Mouse (Mus musculus) kidney, embryonic 14.5 days (tissue): ENCODE results near the gene Lmtk3. TPM values are rescaled to one million over a fixed set of nuclear protein-coding genes. Genes with fewer than 3 reads are reported as not detected.

Experiments
- ATAC-seq: fragments of 200-750 bp; cut with Nextera tagmentation; 2 replicates; pipeline ENCODE4 v1.8.0; 2017; ENCODE audit warnings: moderate number of reproducible peaks, mild to moderate bottlenecking, moderate TSS enrichment, moderate library complexity; ENCODE audit not compliant: low FRiP score, low TSS enrichment
- H3K27ac ChIP-seq: fragments of 300-500 bp; sonication (generic); 2 replicates; pipeline ENCODE4 v1.5.1; 2014; ENCODE audit warnings: low read depth, mild to moderate bottlenecking, low read length, moderate library complexity, mixed read lengths
- H3K27me3 ChIP-seq: fragments of 300-500 bp; sonication (generic); 2 replicates; pipeline ENCODE4 v1.6.1; 2014; ENCODE audit warnings: mild to moderate bottlenecking, low read length; ENCODE audit not compliant: control insufficient read depth, insufficient read depth
- H3K36me3 ChIP-seq: fragments of 300-500 bp; sonication (generic); 2 replicates; pipeline ENCODE4 v1.6.1; 2014; ENCODE audit warnings: low read length, mixed read lengths; ENCODE audit not compliant: control insufficient read depth, insufficient read depth
- H3K4me1 ChIP-seq: fragments of 300-500 bp; sonication (generic); 2 replicates; pipeline ENCODE4 v1.6.1; 2014; ENCODE audit warnings: low read length, mixed read lengths; ENCODE audit not compliant: control insufficient read depth, insufficient read depth
- H3K4me2 ChIP-seq: fragments of 300-500 bp; sonication (generic); replicated peaks from 2 replicates; pipeline ENCODE4 v1.6.1; 2014; ENCODE audit warnings: low read depth, mild to moderate bottlenecking, low read length
- H3K4me3 ChIP-seq: fragments of 300-500 bp; sonication (generic); 2 replicates; pipeline ENCODE4 v1.5.1; 2014; ENCODE audit warnings: mild to moderate bottlenecking, low read length
- H3K9ac ChIP-seq: fragments of 300-500 bp; sonication (generic); 2 replicates; pipeline ENCODE4 v1.6.1; 2014; ENCODE audit warnings: low read depth, mild to moderate bottlenecking, low read length, moderate library complexity
- H3K9me3 ChIP-seq: fragments of 300-500 bp; sonication (generic); 2 replicates; pipeline ENCODE4 v1.6.1; 2016; ENCODE audit warnings: low read length; ENCODE audit not compliant: control insufficient read depth
- WGBS: fragments of 180-500 bp; shearing (Covaris S2); extraction: QIAGEN DNeasy Blood & Tissue Kit; methylation state at CpG from one replicate; pipeline ENCODE4 v1.1.7; 2014; 5-methylcytosine and 5-hydroxymethylcytosine counted together
- polyA plus RNA-seq: library from polyadenylated mRNA; unstranded; fragments of >200 nt; fragmentation: Nextera tagmentation; extraction: Ambion mirVana; gene quantifications from 2 replicates; pipeline ENCODE4 v1.2.1, GENCODE M21; 2014

Gene Lmtk3
- polyA plus RNA-seq, 1 experiment from 2014 or later: 2.8 TPM

DNA sequence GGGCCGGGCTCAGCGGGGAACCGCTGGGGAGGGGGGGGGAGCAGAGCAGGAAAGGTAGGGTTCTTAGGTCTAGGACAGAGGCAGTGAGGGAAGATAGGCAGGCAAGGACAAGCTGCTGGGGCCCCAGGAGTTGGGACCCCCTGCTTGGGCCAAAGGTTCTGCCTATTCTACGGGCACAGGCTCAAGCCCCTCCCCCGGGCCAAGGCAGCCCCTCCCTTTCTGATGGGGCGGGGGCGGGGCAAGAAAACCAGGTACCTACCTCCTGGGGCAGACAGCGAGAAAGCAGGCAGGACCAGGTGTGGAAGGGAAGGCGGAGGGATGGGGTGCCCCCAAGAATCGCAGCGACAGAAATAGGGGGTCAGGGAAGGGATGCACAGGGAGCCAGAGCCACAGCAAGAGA lies 24.9 kb downstream of the Lmtk3 start:
- no peak overlapping the region for H3K4me2 ChIP-seq
- peaks cover 11% of the 10 kb centered on the region for H3K4me1 ChIP-seq
- no peak overlapping the region for H3K9ac ChIP-seq
- no peaks in the 10 kb centered on the region for H3K27me3 ChIP-seq
- ATAC-seq: no peak
- H3K9me3 ChIP-seq: no peaks in the 10 kb centered on the region
- no peak overlapping the region for H3K27ac ChIP-seq
- H3K4me3 ChIP-seq: no peak overlapping the region
- 50% methylated on average over 9 of the region's 11 CpGs for WGBS
- peaks cover 64% of the 10 kb centered on the region for H3K36me3 ChIP-seq

DNA sequence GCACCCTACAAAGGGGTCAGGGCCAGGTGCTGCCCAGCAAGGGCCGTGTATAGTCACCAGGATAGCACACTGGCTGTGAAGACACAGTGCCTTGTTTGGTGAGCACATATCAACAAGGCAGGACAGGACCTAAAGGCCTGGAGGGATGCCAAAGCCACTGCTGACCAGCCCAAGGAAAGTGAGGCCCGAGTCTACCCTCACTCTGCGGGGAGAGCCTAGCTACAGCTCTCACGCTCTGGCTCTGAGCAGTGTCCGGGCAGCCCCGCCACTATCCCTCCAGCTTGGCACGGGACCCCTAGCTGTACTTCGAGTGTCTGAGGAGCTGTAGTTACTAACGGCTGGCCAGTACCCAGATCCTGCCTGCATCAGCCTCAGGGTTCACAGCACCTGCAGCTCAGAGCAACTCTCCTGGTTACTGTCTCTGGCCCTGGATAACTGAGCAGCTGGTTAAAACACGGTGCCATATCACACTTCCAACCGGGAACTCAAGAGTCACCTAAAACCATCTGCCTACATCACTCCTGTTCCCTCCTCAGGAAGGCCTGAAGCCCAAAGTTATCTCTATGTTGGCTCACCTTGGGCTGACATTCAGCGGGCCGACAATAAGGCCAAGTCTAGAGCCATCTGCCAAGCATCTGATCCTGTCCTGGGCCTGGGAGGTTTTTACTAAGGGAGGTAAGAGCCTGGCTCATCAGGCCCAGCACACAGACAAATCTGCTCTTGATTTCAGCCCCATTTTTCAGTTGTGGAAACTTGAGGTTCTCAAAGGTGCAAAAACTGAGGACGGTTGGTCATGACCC lies 25.9 kb downstream of the Lmtk3 start:
- Histone ChIP-seq H3K4me3 (no peak overlapping the region), H3K4me2 (no peak overlapping the region), H3K27ac (no peak overlapping the region), H3K9me3 (no peaks in the 10 kb centered on the region), H3K27me3 (no peaks in the 10 kb centered on the region), H3K36me3 (peaks cover 64% of the 10 kb centered on the region), H3K4me1 (peaks cover 11% of the 10 kb centered on the region), H3K9ac (no peak overlapping the region)
- 87% methylated on average over 14 of the region's 14 CpGs for WGBS
- no peak for ATAC-seq

DNA sequence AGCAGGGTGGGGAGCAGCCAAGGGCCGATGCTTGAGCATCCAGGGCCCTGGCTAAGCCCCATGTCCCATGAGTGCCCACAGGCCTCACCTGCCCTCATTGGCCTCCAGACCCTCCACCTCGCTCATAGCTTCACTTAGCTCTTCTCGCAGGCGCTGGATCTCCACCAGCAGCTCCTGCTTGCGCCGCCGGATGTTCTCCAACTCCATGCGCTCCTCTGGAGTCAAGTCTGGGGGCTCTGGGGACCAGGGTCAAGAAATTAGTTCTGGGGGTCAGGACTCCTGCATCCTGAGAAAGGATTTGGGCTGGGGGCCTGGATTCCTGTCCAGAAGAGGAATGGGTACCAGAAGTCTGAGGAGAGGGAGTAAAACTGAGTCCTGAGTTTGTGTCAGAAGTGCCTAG lies 29.4 kb downstream of the Lmtk3 start:
- WGBS: 84% methylated on average over 8 of the region's 8 CpGs

DNA sequence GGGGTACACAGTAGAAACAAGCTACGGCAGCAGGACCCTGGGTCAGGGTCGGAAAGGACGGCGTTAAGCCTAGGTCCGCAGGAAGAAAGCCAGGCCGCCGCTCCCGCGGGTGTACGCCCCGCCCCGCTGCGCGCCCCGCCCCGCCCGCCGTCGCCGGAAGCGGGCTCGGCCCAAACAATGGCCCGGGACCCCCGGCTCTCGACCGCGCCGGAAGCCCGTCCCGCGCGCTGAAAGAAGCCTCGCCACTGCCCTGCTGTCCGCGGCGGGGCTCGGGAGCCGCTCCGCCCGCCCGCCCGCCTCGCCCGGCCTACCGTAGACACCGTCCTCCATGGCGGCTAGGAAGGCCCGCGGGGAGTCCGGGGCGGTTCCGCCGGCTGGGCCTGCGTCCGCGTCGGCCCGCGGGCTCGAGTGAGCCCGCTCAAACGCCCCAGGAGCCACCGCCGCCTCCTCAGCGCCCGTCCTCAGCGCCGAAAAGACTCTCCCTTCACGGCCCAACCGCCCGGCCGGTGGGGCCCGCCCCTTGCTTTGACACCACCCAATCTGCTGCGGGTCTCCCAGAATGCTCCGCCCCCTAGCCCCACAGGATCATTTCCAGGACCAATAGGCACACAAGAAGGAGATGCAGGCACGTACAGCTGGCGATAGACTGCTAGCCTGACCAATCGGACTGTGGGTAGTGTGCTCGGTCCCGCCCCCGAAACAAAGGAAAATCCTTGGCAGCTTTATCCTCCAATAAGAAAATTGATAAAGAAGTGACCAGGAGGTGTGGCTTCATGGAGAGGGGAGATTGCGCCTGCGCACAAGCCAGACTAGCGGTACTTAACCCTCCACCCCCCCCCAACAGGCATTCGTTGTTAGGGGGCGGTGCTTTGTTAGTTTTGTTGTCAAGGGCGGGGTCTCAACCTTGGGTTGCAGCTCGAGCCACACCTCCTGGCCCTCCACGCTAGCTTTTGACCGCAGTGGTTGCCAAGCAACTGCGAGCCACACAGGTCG lies 30.5 kb downstream of the Lmtk3 start, which contains the start of gene Cyth2:
Gene Cyth2 (minus strand): TSS at position 795 of the 993 bp plus-strand sequence.
- Histone ChIP-seq H3K27me3 (no peaks in the 10 kb centered on the region), H3K4me1 (peaks cover 18% of the 10 kb centered on the region), H3K27ac (peak within 1 kb of the TSS; percentile 99), H3K9me3 (no peaks in the 10 kb centered on the region), H3K4me3 (peak within 1 kb of the TSS; percentile 87), H3K9ac (peak within 1 kb of the TSS; percentile 99), H3K4me2 (peak within 1 kb of the TSS; percentile 58), H3K36me3 (peaks cover 39% of the 10 kb centered on the region)
- 0% methylated on average over 53 of the region's 92 CpGs for WGBS
- ATAC-seq: peak; percentile 98

More for the DNA sequence above, 29.4 kb downstream of the Lmtk3 start:
- no peak for ATAC-seq
- Histone ChIP-seq H3K27ac (no peak overlapping the region), H3K36me3 (peaks cover 51% of the 10 kb centered on the region), H3K9ac (peak overlapping the region; percentile 99), H3K4me1 (peaks cover 18% of the 10 kb centered on the region), H3K4me2 (peak overlapping the region; percentile 58), H3K27me3 (no peaks in the 10 kb centered on the region), H3K9me3 (no peaks in the 10 kb centered on the region), H3K4me3 (peak overlapping the region; percentile 87)

DNA sequence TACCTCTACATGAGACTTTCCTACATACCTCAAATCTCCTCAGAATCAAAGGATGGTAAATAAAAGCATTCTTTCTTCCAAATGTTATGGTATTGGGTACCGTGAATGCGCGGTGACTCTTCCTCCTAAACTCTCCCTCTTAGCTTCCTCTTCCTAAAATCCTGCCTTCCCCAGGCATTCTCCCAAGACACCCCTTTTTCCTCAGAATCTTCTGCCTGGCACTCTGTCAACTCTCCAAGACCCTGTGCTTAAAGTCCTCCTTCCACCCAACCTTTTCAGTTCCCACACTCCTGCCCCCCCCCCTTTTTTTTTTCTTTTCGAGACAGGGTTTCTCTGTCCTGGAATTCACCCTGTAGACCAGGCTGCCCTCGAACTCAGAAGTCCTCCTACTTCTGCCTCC lies 31.3 kb downstream of the Lmtk3 start:
- Histone ChIP-seq H3K4me2 (peak overlapping the region; percentile 41), H3K4me1 (peaks cover 20% of the 10 kb centered on the region), H3K9ac (no peak overlapping the region), H3K4me3 (peak overlapping the region; percentile 27), H3K9me3 (no peaks in the 10 kb centered on the region), H3K27me3 (no peaks in the 10 kb centered on the region), H3K36me3 (peaks cover 32% of the 10 kb centered on the region), H3K27ac (no peak overlapping the region)
- ATAC-seq: no peak
- WGBS: 13% methylated on average over 5 of the region's 5 CpGs

DNA sequence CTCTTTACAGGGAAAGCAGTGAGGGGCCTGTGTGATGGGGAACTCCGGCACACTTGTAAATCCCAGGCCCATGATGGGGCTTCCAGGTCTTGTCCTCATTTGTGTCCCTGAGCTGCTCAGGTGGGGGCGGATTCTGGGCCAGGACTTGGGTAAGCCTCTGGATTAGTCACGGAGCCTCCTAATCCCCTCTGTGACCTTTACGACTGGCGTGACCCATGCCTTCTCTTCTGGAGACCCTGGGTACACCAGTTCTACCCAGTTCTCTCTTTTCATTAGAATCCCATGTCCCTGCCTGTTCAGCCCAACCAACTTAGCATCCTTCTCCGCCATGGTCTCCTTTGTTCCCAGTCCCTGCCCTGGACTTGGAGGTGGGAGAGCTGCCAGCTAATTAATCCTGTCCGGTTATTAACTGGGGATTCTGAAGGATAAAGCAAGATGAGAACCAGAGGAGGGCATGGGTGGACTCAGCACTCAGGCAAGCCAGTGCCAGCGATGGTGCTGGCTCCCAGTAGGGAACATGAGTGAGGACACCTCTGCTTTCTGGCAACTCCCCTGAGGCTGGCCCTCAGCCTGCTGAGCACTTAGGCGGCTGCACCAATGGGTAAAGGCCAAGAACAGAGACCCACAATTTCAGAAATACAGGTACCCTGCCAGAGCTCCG lies 31.9 kb downstream of the Lmtk3 start:
- Histone ChIP-seq H3K4me2 (0 out of 2 replicates have a peak overlapping the region, but pooled peaks have one; percentile 41), H3K4me1 (peaks cover 22% of the 10 kb centered on the region), H3K27ac (no peak overlapping the region), H3K4me3 (no peak overlapping the region), H3K9ac (no peak overlapping the region), H3K27me3 (no peaks in the 10 kb centered on the region), H3K9me3 (no peaks in the 10 kb centered on the region), H3K36me3 (peaks cover 25% of the 10 kb centered on the region)
- WGBS: 69% methylated on average over 10 of the region's 10 CpGs
- no peak for ATAC-seq

DNA sequence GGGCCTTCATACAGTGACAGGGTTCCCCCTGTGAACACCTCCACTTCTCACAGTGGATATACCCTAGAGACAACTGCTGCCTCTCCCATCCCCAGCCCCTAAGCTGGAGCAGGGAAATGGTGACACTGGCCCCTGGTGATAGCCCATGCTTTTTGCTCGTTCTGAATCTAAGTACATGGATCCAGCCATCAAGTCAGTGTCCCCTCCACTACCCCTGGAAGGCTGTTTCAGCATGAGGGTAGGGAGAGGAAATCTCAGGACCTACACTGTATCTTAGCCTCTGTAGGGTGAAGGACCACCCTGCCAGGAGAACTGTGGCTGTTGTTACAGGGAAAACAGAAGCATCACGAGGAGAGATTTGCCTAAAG lies 32.4 kb downstream of the Lmtk3 start:
- ATAC-seq: no peak
- H3K9me3 ChIP-seq: no peaks in the 10 kb centered on the region
- H3K4me1 ChIP-seq: peaks cover 22% of the 10 kb centered on the region
- H3K36me3 ChIP-seq: peaks cover 20% of the 10 kb centered on the region
- WGBS: 69% methylated on average over 2 of the region's 2 CpGs
- H3K4me2 ChIP-seq: no peak overlapping the region
- no peak overlapping the region for H3K4me3 ChIP-seq
- no peak overlapping the region for H3K27ac ChIP-seq
- H3K9ac ChIP-seq: no peak overlapping the region
- no peaks in the 10 kb centered on the region for H3K27me3 ChIP-seq

DNA sequence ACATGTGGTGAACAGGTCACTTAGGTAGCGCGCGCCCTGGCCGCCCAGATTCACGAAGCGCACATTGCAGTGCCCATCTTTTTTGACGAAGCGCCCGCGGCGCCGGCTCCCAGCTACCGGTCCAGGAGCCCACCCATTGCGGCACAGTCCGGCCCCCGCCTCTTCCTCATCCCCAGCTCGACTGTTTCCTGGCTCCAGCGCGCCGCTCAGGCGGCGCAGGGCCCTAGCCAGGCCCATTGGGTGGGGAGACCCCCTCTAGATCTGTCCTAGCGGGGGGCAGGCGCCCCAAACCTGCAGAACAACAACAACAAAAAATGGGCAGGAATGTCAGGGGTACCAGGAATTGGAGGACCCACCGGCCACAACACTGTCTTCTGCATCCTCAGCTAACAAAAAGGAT lies 36.3 kb downstream of the Lmtk3 start:
- WGBS: 8% methylated on average over 25 of the region's 25 CpGs
- H3K36me3 ChIP-seq: peaks cover 7% of the 10 kb centered on the region; the same call in 1 of the 2 replicates
- peaks cover 9% of the 10 kb centered on the region for H3K4me1 ChIP-seq
- H3K27ac ChIP-seq: no peak overlapping the region
- peak overlapping the region; percentile 16; the same call in 1 of the 2 replicates for H3K4me3 ChIP-seq
- no peaks in the 10 kb centered on the region for H3K27me3 ChIP-seq
- no peaks in the 10 kb centered on the region for H3K9me3 ChIP-seq
- ATAC-seq: peak; percentile 53; the same call in 1 of the 2 replicates
- H3K9ac ChIP-seq: peak overlapping the region; percentile 23; the same call in 1 of the 2 replicates
- H3K4me2 ChIP-seq: peak overlapping the region; percentile 39
